Mouse (Mus musculus) brain, adult 10 weeks (tissue): Measurements from ENCODE around the gene Arpc3. TPM values are rescaled to one million over a fixed set of nuclear protein-coding genes. Genes with fewer than 3 reads are reported as not detected.

Experiments used
- polyA plus RNA-seq: library from polyadenylated mRNA; stranded (reverse); fragments of 350-450 nt; fragmentation: Illumina TruSeq; extraction: RNeasy Lipid Tissue Mini Kit (QIAGEN cat#74804); gene quantifications from one replicate; pipeline ENCODE4 v1.2.3, GENCODE M21; 2015; ENCODE audit warnings: low read depth, low replicate concordance

Gene Arpc3
- polyA plus RNA-seq = 466 TPM

DNA sequence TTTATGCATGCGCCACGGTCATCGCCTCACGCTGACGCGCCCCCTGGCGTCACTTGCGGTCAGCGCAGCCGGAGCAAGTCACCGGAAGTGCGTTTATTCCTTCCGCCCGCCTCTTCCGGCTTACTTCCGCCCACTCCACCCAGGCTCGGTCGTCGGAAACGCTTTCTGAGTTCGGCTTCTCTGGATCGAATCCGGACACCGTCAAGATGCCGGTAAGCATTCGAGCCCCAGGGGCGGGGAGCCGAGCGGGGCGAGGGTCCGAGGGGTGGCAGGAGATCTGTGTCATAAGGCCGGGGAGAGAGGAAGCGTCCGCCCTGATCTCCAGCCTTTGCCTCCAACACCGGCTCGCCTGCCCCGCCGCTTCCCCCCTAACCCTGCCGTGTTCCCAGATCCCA is at the start of gene Arpc3:
Gene Arpc3 (plus strand): TSS at position 93 of the 395 bp plus-strand sequence.

DNA sequence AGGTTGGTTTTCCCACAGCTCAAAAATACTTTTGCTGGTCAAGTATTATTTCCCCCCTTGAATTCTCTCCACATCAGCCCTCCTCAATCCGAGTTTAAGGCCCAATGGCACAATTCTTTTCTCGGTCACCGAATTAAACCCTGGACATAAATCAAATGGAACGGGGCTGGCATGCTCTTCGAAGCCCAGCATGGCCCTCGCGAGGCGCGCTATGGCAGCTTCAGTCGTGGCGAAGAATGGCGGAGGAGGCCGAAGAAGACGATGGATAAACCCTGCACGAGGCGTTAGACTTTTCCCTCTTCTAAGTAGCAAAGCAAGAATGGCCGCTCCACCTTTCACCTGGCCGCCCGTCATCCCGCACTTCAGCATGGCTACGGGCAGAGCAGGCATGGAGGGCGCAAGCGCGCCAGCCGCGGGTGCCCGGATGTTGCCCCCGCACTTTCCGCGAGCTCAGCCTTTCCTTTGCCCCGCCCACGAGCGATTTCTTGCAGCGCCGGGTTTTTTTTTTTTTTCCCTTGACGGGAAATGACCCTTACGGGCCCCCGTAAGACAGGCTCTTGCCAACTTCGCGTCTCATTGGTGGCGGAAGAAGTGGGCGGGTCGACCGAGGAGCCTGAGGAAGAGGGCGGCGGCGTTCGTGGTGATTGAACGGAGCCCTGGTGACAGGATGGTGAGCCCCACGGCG is 37.7 kb upstream of the Arpc3 start, which contains the start of the genes Rad9b and Vps29:
Gene Rad9b (minus strand): TSS at position 427 of the 685 bp plus-strand sequence.
Gene Vps29 (plus strand): TSS at position 563 of the 685 bp plus-strand sequence.

DNA sequence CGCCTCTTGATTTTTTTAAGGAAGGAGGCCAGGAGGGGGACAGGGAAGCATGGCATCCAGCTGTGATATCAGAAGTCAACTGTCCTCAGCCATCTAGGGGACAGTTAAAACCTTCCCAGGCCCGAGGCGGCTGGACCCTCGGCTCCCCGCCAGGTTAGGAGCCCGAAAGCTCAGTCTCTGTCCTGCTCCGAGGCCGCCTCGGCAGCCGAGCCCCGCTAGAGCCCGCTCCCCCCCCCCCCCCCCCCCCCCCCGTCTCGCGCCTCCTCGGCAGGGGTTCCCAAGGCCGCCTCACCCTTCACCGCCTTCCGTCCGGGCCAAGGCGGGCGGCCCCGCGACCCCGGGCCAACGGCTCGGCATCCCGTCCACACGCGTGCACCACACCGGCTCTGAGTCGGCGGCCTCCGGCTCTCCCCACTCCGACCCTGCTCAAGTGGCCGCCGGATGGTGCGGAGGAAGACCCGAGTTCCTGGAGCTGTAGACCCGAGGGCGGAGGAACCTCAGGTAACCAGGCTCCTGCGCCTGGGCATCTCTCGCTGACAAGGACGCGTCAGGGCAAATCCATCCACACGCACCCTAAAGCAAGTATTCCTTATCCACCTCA is 20.0 kb upstream of the Arpc3 start, which contains the start of gene Gpn3:
Gene Gpn3 (plus strand): TSS at position 286 of the 601 bp plus-strand sequence.

DNA sequence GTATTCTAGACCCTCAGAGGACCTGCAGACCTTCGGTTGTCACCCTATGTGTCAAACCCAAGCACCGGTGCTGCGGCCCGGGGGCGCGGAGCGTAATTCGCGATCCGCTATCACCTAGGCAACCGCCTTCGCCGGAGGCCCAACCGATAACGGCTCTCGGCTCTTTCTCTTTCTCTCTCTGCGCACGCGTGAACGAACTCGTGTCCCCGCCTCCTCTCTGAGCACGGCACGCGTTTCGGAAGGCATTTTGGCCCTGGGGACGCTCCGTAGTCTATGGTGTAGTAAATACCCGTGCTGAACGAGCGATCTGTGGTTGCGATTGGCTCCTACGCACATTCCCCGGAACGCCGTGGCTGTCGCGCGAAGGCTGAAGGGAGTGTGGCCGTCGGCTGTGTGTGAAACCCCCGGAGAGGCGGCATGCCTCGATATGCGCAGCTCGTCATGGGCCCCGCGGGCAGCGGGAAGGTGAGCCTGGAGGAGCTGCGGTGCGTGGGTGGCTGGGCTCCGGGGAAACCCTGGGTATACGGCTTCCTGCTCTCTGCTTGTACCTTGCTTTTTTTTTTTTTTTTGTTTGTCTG is 19.4 kb upstream of the Arpc3 start, which contains the start of gene Fam216a:
Gene Fam216a (minus strand): TSS at position 173 of the 578 bp plus-strand sequence.

DNA sequence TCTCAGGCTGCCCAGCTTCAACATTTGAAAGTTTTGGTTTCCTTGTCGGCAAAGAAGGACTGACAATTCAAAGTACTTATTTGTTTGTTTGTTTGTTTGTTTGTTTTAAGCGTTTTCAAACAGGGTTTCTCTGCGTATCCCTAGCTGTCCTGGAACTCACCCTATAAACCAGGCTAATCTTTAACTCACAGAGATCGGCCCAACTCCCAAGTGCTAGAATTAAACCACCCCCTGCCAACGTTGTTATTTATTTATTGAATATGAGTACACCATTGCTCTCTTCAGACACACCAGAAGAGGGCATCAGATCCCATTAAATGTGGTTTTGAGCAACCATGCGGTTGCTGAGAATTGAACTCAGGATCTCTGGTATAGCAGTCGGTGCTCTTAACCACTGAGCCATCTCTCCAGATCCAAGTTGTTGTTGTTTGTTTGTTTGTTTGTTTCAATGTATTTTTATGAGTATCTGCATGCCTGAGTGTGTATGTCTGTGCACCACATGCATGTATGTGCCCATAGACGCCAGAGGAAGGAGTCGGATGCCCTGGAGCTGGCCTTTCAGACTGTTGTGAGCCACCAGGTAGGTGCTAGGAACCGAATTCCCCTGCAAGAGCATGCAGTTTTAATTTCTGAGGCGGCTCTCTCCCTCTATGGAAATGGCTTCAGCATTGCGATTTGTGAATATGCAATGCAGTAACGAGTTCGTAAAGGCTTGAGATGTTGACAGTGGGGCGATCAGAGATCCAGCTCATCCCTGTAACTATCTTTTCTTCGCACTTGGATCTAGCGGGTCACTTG is 29.8 kb downstream of the Arpc3 start, which contains the start of gene Anapc7:
Gene Anapc7 (plus strand): TSS at position 423 of the 798 bp plus-strand sequence.

Other genes starting within 250 kb of the Arpc3 start
- 233 TPM for gene Ppp1cc, start 233.6 kb upstream of the Arpc3 start, polyA plus RNA-seq
- 2.3 TPM for gene Hvcn1, start 185.1 kb upstream of the Arpc3 start, polyA plus RNA-seq
- gene Tctn1, start 127.4 kb upstream of the Arpc3 start, polyA plus RNA-seq = 13.6 TPM
- 38.6 TPM for gene Pptc7, start 107.5 kb upstream of the Arpc3 start, polyA plus RNA-seq
- gene Rad9b, start 37.6 kb upstream of the Arpc3 start, polyA plus RNA-seq = 4.4 TPM
- 303 TPM for gene Vps29, start 37.5 kb upstream of the Arpc3 start, polyA plus RNA-seq
- 26.3 TPM for gene Gpn3, start 20.0 kb upstream of the Arpc3 start, polyA plus RNA-seq
- 93.5 TPM for gene Fam216a, start 19.5 kb upstream of the Arpc3 start, polyA plus RNA-seq
- 33.7 TPM for gene Anapc7, start 29.8 kb downstream of the Arpc3 start, polyA plus RNA-seq
- gene Atp2a2, start 110.3 kb downstream of the Arpc3 start, polyA plus RNA-seq = 449 TPM
- gene Ift81, start 222.6 kb downstream of the Arpc3 start, polyA plus RNA-seq = 32.1 TPM